Mouse (Mus musculus): Measurements from ENCODE around the gene Gtf3c1.

DNA sequence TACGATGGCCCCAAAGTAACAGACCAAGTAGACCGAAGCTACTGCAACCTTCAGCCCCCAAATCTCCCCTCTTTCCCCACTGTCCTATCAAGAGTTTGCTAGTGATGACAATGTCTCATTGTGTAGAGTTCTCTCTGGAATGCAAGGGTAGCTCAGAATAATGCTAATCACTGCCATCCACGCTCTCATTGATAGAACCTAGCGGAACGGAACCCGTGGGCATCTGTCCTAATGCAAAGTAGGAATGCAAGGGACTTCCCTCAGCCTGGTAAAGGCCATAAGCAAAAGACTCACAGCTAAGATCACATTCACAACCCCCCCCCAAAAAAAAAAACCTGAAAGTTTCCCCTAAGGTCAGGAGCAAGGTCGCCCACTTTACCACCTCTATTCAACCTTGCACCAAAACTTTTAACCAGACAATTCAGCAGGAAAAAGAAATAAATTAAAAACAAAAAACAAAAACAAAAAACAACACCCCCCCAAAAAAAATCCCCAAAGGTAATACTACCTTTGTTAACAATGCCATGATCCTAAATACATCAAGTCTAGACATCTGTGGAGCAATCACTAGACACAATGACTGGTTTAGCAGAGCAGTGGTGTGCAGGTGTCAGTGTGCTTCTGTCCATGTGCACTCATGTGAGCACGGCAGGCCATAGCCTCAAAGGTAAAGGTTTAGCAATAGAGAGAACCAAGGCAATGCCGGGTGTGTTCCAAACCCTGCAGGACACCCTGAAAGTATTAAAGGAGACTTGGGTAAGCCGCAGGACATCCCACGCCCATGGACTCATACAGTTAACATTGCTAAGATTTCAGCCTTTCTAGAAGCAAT lies 109.8 kb downstream of the Gtf3c1 start:
- no peak for TF ChIP-seq POLR2A (IDR thresholded peaks at IDR 0.05; ENCODE audit: extremely low read depth, insufficient read depth, low read length)
- TF ChIP-seq CTCF (IDR thresholded peaks at IDR 0.05; ENCODE audit: low read depth, low read length): no peak
